ENCODE assay signal across 9 mouse cellular contexts in genomic region chr11:95831641-95832040, GRCm38 (mm10). TPM values are rescaled to one million over a fixed set of nuclear protein-coding genes. Genes with fewer than 3 reads are reported as not detected.
A peak's percentile ranks its signal among the peaks of the same experiment; 100 is the strongest.
DNase-seq lines count a peak whose midpoint lies in the region; ATAC-seq and TF ChIP-seq lines count a peak whose summit lies in the region.
"Had no signal": no experiment of that assay in that cellular context is flagged by ENCODE, and none has a peak within 500 bp of the region (broad histone marks: within the 10 kb centered on the region; RNA-seq: fewer than 3 reads in every experiment).

No protein-coding gene starts in this region.

- peak; percentile 6; the same call in 1 of the 2 replicates for TF ChIP-seq CTCF in forebrain, postnatal 0 days (IDR thresholded peaks at IDR 0.05; ENCODE audit: low read depth)
- TF ChIP-seq CTCF in midbrain, postnatal 0 days (IDR thresholded peaks at IDR 0.05): peak; percentile 35; the same call in 1 of the 2 replicates

- H3K27ac ChIP-seq in forebrain, postnatal 0 days (ENCODE audit: low read depth, low read length): no peak overlapping the region
- H3K27ac ChIP-seq in forebrain, embryonic 12.5 days: no peak overlapping the region
- no peak overlapping the region for H3K27ac ChIP-seq in midbrain, postnatal 0 days (ENCODE audit: low read depth, low read length)
- H3K27ac ChIP-seq in midbrain, embryonic 11.5 days (ENCODE audit: low read depth, low read length): no peak overlapping the region
- H3K27ac ChIP-seq in intestine, embryonic 16.5 days (ENCODE audit: low read length): no peak overlapping the region
- no peak overlapping the region for H3K27ac ChIP-seq in stomach, embryonic 14.5 days (ENCODE audit: low read length)

- ATAC-seq in forebrain, postnatal 0 days: no peak
- no peak for ATAC-seq in forebrain, embryonic 12.5 days (ENCODE audit: low FRiP score)
- ATAC-seq in midbrain, postnatal 0 days (ENCODE audit: low FRiP score): no peak
- no peak for ATAC-seq in midbrain, embryonic 11.5 days (ENCODE audit: low FRiP score)
- ATAC-seq in intestine, embryonic 16.5 days: no peak
- ATAC-seq in stomach, embryonic 14.5 days (ENCODE audit: insufficient number of reproducible peaks, insufficient read depth, low FRiP score, low read depth): no peak

- peaks cover 86% of the 10 kb centered on the region for H3K27me3 ChIP-seq in forebrain, postnatal 0 days (ENCODE audit: insufficient read depth, low read length)
- peaks cover 99% of the 10 kb centered on the region for H3K27me3 ChIP-seq in forebrain, embryonic 12.5 days
- peaks cover 86% of the 10 kb centered on the region for H3K27me3 ChIP-seq in midbrain, postnatal 0 days (ENCODE audit: insufficient read depth, low read length)
- peaks cover 92% of the 10 kb centered on the region for H3K27me3 ChIP-seq in midbrain, embryonic 11.5 days (ENCODE audit: control insufficient read depth, insufficient read depth, low read length)
- peaks cover 61% of the 10 kb centered on the region for H3K27me3 ChIP-seq in intestine, embryonic 16.5 days (replicated peaks; ENCODE audit: control insufficient read depth, insufficient read depth, low read length)
- H3K27me3 ChIP-seq in stomach, embryonic 14.5 days (ENCODE audit: control insufficient read depth, insufficient read depth, low read length): peaks cover 56% of the 10 kb centered on the region

- no peak for DNase-seq in forebrain, postnatal 0 days
- no peak for DNase-seq in midbrain, postnatal 0 days (ENCODE audit: low spot score)
- no peak for DNase-seq in midbrain, embryonic 11.5 days (ENCODE audit: low spot score, missing footprints)
- no peak for DNase-seq in yolk sac, embryonic 10.5 days (ENCODE audit: low spot score)
- DNase-seq in ovary, postnatal 10 days (ENCODE audit: low spot score): no peak
- DNase-seq: cerebellum, adult 11 months had no signal

- WGBS in forebrain, postnatal 0 days: 3% methylated on average over 15 of the region's 15 CpGs
- WGBS in forebrain, embryonic 12.5 days: 3% methylated on average over 14 of the region's 15 CpGs
- 5% methylated on average over 14 of the region's 15 CpGs for WGBS in midbrain, postnatal 0 days
- WGBS in midbrain, embryonic 11.5 days: 4% methylated on average over 15 of the region's 15 CpGs
- 20% methylated on average over 14 of the region's 15 CpGs for WGBS in intestine, embryonic 16.5 days
- 4% methylated on average over 15 of the region's 15 CpGs for WGBS in stomach, embryonic 14.5 days

- no peak overlapping the region for H3K9ac ChIP-seq in forebrain, postnatal 0 days
- no peak overlapping the region for H3K9ac ChIP-seq in forebrain, embryonic 12.5 days
- H3K9ac ChIP-seq in midbrain, postnatal 0 days (replicated peaks; ENCODE audit: low read length, poor library complexity, severe bottlenecking): no peak overlapping the region
- no peak overlapping the region for H3K9ac ChIP-seq in midbrain, embryonic 11.5 days (ENCODE audit: low read length)
- H3K9ac ChIP-seq in intestine, embryonic 16.5 days (ENCODE audit: low read depth, low read length): no peak overlapping the region
- no peak overlapping the region for H3K9ac ChIP-seq in stomach, embryonic 14.5 days (replicated peaks; ENCODE audit: low read depth, low read length)

- H3K4me3 ChIP-seq in forebrain, postnatal 0 days (ENCODE audit: low read depth, low read length): no peak overlapping the region
- no peak overlapping the region for H3K4me3 ChIP-seq in forebrain, embryonic 12.5 days (replicated peaks)
- no peak overlapping the region for H3K4me3 ChIP-seq in midbrain, postnatal 0 days (ENCODE audit: low read depth, low read length)
- H3K4me3 ChIP-seq in midbrain, embryonic 11.5 days (ENCODE audit: low read depth, low read length): no peak overlapping the region
- H3K4me3 ChIP-seq in intestine, embryonic 16.5 days (ENCODE audit: low read length): peak overlapping the region; percentile 39
- H3K4me3 ChIP-seq in stomach, embryonic 14.5 days (ENCODE audit: low read depth, low read length): peak overlapping the region; percentile 11; the same call in 1 of the 2 replicates

- H3K4me1 ChIP-seq in forebrain, postnatal 0 days (ENCODE audit: insufficient read depth): peaks cover 9% of the 10 kb centered on the region; the same call in 1 of the 2 replicates
- peaks cover 35% of the 10 kb centered on the region for H3K4me1 ChIP-seq in forebrain, embryonic 12.5 days
- H3K4me1 ChIP-seq in midbrain, postnatal 0 days (ENCODE audit: insufficient read depth, low read length): peaks cover 8% of the 10 kb centered on the region; the same call in 1 of the 2 replicates
- peaks cover 16% of the 10 kb centered on the region for H3K4me1 ChIP-seq in midbrain, embryonic 11.5 days (ENCODE audit: control insufficient read depth, insufficient read depth, low read length)
- peaks cover 43% of the 10 kb centered on the region for H3K4me1 ChIP-seq in intestine, embryonic 16.5 days (ENCODE audit: control insufficient read depth, insufficient read depth, low read length)
- peaks cover 29% of the 10 kb centered on the region for H3K4me1 ChIP-seq in stomach, embryonic 14.5 days (ENCODE audit: control insufficient read depth, insufficient read depth, low read length)

- H3K4me2 ChIP-seq in forebrain, postnatal 0 days (ENCODE audit: low read depth): 0 out of 2 replicates have a peak overlapping the region, but pooled peaks have one; percentile 41
- no peak overlapping the region; the same call in 1 of the 2 replicates for H3K4me2 ChIP-seq in forebrain, embryonic 12.5 days
- H3K4me2 ChIP-seq in midbrain, postnatal 0 days (ENCODE audit: low read depth, low read length, poor library complexity, severe bottlenecking): no peak overlapping the region
- H3K4me2 ChIP-seq in midbrain, embryonic 11.5 days: no peak overlapping the region
- peak overlapping the region; percentile 59 for H3K4me2 ChIP-seq in intestine, embryonic 16.5 days (ENCODE audit: low read depth, low read length)
- H3K4me2 ChIP-seq in stomach, embryonic 14.5 days (replicated peaks; ENCODE audit: low read depth, low read length): no peak overlapping the region

- no peaks in the 10 kb centered on the region for H3K36me3 ChIP-seq in forebrain, postnatal 0 days (ENCODE audit: insufficient read depth)
- H3K36me3 ChIP-seq in forebrain, embryonic 12.5 days (replicated peaks): no peaks in the 10 kb centered on the region
- no peaks in the 10 kb centered on the region for H3K36me3 ChIP-seq in midbrain, postnatal 0 days (ENCODE audit: insufficient read depth, low read length)
- H3K36me3 ChIP-seq in midbrain, embryonic 11.5 days (ENCODE audit: control insufficient read depth, insufficient read depth, low read length): no peaks in the 10 kb centered on the region
- no peaks in the 10 kb centered on the region for H3K36me3 ChIP-seq in intestine, embryonic 16.5 days (ENCODE audit: control insufficient read depth, insufficient read depth, low read length)
- no peaks in the 10 kb centered on the region for H3K36me3 ChIP-seq in stomach, embryonic 14.5 days (ENCODE audit: control insufficient read depth, insufficient read depth, low read length)

- H3K9me3 ChIP-seq in forebrain, postnatal 0 days (ENCODE audit: low read length): no peaks in the 10 kb centered on the region
- H3K9me3 ChIP-seq in forebrain, embryonic 12.5 days: no peaks in the 10 kb centered on the region
- H3K9me3 ChIP-seq in midbrain, postnatal 0 days (ENCODE audit: low read length): no peaks in the 10 kb centered on the region
- no peaks in the 10 kb centered on the region for H3K9me3 ChIP-seq in midbrain, embryonic 11.5 days (ENCODE audit: control insufficient read depth, low read length)
- no peaks in the 10 kb centered on the region for H3K9me3 ChIP-seq in intestine, embryonic 16.5 days (ENCODE audit: control insufficient read depth, low read length)
- H3K9me3 ChIP-seq in stomach, embryonic 14.5 days (ENCODE audit: control insufficient read depth, low read depth, low read length): no peaks in the 10 kb centered on the region

RNA-seq across cellular contexts. Expression of gene Gngt2, which starts 5.4 kb away (rescaled TPM):
- total RNA-seq in forebrain, postnatal 0 days (2014; rRNA removed): 1.0 and 1.6 TPM in 2 replicates
- polyA plus RNA-seq in forebrain, postnatal 0 days (2015; fragmentation: Nextera tagmentation; extraction: Ambion mirVana): 1.9 and 2.9 TPM in 2 replicates
- 3.2 and 3.7 TPM in 2 replicates for polyA plus RNA-seq in forebrain, embryonic 12.5 days (2016; fragmentation: Nextera tagmentation; extraction: Ambion mirVana)
- total RNA-seq in midbrain, postnatal 0 days (2014; rRNA removed): 2.9 and 3.3 TPM in 2 replicates
- 2.4 TPM in 2 replicates for polyA plus RNA-seq in midbrain, postnatal 0 days (2015; fragmentation: Nextera tagmentation; extraction: Ambion mirVana)
- 4.9 and 5.6 TPM in 2 replicates for polyA plus RNA-seq in midbrain, embryonic 11.5 days (2014; fragmentation: Nextera tagmentation; extraction: Ambion mirVana)
- 17.3 and 17.4 TPM in 2 replicates for polyA plus RNA-seq in intestine, embryonic 16.5 days (2015; fragmentation: Nextera tagmentation; extraction: Ambion mirVana)
- 13.7 and 15.1 TPM in 2 replicates for polyA plus RNA-seq in stomach, embryonic 14.5 days (2014; fragmentation: Nextera tagmentation; extraction: Ambion mirVana)

RNA-seq across cellular contexts. Expression of gene Phospho1, which starts 7.3 kb away (rescaled TPM):
- 0.90 and 2.7 TPM in 2 replicates for total RNA-seq in forebrain, postnatal 0 days (2014; rRNA removed)
- polyA plus RNA-seq in forebrain, postnatal 0 days (2015; fragmentation: Nextera tagmentation; extraction: Ambion mirVana): not detected in 2 replicates
- not detected in 2 replicates for polyA plus RNA-seq in forebrain, embryonic 12.5 days (2016; fragmentation: Nextera tagmentation; extraction: Ambion mirVana)
- total RNA-seq in midbrain, postnatal 0 days (2014; rRNA removed): 0.85 and 2.1 TPM in 2 replicates
- not detected in 2 replicates for polyA plus RNA-seq in midbrain, postnatal 0 days (2015; fragmentation: Nextera tagmentation; extraction: Ambion mirVana)
- not detected in 2 replicates for polyA plus RNA-seq in midbrain, embryonic 11.5 days (2014; fragmentation: Nextera tagmentation; extraction: Ambion mirVana)
- 0.43 and 0.51 TPM in 2 replicates for polyA plus RNA-seq in intestine, embryonic 16.5 days (2015; fragmentation: Nextera tagmentation; extraction: Ambion mirVana)
- polyA plus RNA-seq in stomach, embryonic 14.5 days (2014; fragmentation: Nextera tagmentation; extraction: Ambion mirVana): not detected in 2 replicates

RNA-seq across cellular contexts. Expression of gene Abi3, which starts 10.6 kb away (rescaled TPM):
- total RNA-seq in forebrain, postnatal 0 days (2014; rRNA removed): 0.19 and 0.62 TPM in 2 replicates
- 1.4 and 1.5 TPM in 2 replicates for polyA plus RNA-seq in forebrain, postnatal 0 days (2015; fragmentation: Nextera tagmentation; extraction: Ambion mirVana)
- 2.4 TPM in 2 replicates for polyA plus RNA-seq in forebrain, embryonic 12.5 days (2016; fragmentation: Nextera tagmentation; extraction: Ambion mirVana)
- total RNA-seq in midbrain, postnatal 0 days (2014; rRNA removed): 1.0 and 1.1 TPM in 2 replicates
- 1.5 TPM in 2 replicates for polyA plus RNA-seq in midbrain, postnatal 0 days (2015; fragmentation: Nextera tagmentation; extraction: Ambion mirVana)
- polyA plus RNA-seq in midbrain, embryonic 11.5 days (2014; fragmentation: Nextera tagmentation; extraction: Ambion mirVana): 1.2 and 2.1 TPM in 2 replicates
- polyA plus RNA-seq in intestine, embryonic 16.5 days (2015; fragmentation: Nextera tagmentation; extraction: Ambion mirVana): 8.7 and 10.3 TPM in 2 replicates
- 2.9 and 3.7 TPM in 2 replicates for polyA plus RNA-seq in stomach, embryonic 14.5 days (2014; fragmentation: Nextera tagmentation; extraction: Ambion mirVana)

Comparison
In these comparisons a context has a peak if more than half of its experiments do, and no peak if none do; other contexts are left out.
1. H3K4me2 ChIP-seq: peak in forebrain, postnatal 0 days (single experiment) and intestine, embryonic 16.5 days (single experiment); none in forebrain, embryonic 12.5 days (single experiment), midbrain, postnatal 0 days (single experiment), midbrain, embryonic 11.5 days (single experiment) and stomach, embryonic 14.5 days (single experiment).
2. H3K4me3 ChIP-seq: peak in intestine, embryonic 16.5 days (single experiment) and stomach, embryonic 14.5 days (single experiment); none in forebrain, postnatal 0 days (single experiment), forebrain, embryonic 12.5 days (single experiment), midbrain, postnatal 0 days (single experiment) and midbrain, embryonic 11.5 days (single experiment).